Mouse (Mus musculus) gastrocnemius, postnatal 4 days (tissue): ENCODE measurements at regions not wholly inside any gene's neighbourhood (a gene's known extent, or its start where the extent isn't known, plus 50 kb on each side); places are given as distances from the start of the nearest gene placed in this dataset.
A peak's percentile ranks its signal among the peaks of the same experiment; 100 is the strongest.

ENCODE experiments used
- DNase-seq, 2 experiments: peaks; one replicate each; pipeline ENCODE4 v3.0.0; 2021 to 2022; ENCODE audit warnings: low spot score in 2 of 2, mixed read lengths in 2 of 2

DNA sequence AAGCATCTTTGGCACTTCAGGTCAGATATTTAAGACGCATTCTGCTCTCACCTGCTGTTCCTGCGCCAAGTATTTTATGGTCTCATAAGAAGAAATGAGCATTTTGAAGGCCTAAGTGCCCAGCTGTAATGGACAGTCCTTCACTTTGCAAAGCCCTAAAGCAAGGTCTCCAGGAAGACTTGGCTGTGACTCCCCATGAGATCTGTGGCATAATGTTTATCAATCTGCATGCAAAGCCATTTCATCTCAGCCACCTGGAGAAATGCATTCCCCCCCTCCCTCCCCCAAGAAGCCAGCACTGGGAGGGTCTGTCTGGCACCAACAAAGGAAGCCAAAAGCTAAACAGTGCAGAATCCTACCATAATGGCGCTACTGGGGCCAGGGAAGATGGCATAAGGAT lies 437.4 kb downstream of the Slc4a3 start:
- no peak for DNase-seq

- no peak for DNase-seq
Observed at GRCm38 (mm10) chr1:75988496-75988895, 442.4 kb downstream of the Slc4a3 start.

DNA sequence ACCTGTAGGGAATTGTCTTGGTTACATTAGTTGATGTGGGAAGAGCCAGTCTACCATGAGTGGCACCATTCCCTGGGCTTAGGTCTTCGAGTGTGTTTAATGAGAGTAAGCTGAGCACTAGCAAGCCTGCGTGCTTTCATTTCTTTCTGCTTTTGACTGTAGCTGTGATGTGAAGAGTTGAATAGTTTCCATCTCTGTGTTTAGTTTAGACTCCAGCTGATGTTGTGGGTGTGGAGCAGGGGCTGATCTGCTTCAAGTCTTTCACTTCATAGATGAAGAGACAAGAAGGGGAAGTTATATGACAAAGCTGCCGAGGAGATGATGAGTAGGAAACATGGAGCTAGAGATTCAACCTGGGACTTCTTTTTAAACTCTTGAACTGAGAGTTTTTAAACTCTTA lies 446.0 kb downstream of the Slc4a3 start:
- no peak for DNase-seq

GRCm38 (mm10) chr1:75997222-75997621 lies 451.2 kb downstream of the Slc4a3 start:
- DNase-seq: no peak

DNA sequence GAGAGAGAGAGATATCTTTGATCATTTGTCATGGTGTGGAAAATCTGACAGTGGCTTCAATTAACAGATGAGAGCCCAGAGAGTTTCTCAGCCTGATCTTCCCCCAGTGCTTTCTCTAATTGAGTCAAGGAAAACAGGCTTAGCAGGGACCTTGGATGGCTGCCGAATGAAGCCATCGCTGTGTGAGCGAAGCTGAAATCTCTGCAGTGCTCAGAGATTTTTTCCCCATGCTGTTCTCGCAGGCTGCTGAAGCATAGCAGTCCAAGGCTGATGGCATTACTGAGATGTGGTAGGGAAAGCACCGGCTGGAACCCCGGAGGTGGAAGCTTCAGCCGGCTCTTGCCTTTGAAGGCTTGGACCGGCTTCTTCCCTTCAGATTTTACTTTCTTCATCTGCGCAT lies 455.1 kb downstream of the Slc4a3 start:
- DNase-seq: peak in 1 of 2 experiments; percentile 21

DNA sequence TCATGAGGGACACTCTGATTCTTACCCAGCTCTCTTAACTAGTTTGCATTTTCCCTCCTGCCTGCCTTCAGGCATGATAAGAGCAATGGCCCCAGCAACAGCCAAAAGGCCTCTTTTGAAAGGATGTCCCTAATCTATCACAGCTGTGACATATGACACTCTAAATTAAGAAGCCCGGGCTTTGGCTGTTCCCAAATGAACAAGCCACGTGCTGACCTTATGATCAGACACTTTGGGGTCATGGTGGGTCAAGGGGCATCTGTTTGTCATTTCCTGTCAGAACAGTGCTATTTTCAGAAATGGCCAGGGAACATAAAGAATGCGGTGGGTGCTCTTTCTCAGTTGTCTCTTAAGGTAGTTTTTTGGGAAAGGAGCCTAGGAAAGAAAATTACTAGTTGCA lies 463.5 kb downstream of the Slc4a3 start:
- no peak for DNase-seq

DNA sequence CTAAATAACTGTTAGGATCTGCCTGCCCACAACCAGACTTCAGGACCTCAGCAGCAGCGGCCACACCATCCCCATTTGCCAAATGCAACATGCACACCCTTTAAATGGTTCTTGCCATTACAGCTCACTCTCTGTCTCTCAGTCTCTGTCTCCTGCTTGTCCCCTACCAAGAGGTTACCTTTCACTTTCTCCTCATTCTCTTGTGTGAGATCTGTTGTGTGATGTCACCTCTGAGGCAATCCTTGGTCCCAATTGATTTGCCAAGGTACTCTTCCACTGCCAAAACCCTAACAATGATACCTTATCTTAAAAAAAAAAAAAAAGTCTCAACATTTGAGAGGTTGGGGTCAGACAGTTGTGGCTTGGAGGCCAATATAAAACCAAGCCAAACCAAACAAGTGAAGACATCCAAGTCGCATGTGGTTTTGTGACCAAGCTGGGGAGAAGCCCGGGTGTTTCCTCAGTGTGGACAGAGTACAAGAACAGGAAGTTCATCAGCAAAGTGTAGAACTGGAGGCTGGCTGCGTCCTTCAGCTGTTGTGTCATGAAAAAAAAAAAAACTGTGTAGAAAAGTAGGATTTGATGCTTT lies 464.2 kb downstream of the Slc4a3 start:
- no peak for DNase-seq

GRCm38 (mm10) chr1:76018588-76018987 lies 472.5 kb downstream of the Slc4a3 start:
- no peak for DNase-seq

- DNase-seq: no peak
Observed at GRCm38 (mm10) chr1:76019071-76019470, 473.0 kb downstream of the Slc4a3 start.

DNA sequence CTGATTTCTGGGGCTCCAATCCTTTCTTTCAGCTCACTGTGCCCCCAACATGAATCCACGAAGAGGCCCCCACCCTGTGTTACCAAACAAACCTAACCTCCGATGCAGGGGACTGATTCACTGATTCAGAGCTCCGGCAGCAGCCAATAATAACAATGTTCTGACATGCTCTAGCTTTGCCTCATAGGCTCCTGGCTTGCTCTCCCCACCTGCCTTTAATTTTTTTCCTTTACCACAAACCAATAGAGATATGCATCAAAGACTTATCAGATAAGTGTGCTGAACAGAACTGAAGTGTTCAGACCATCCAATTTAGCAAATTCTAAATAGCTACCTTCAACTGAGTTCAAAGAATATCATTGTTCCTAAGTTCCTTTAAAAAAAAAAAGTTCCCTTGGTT lies 478.6 kb downstream of the Slc4a3 start:
- DNase-seq: no peak

GRCm38 (mm10) chr1:76025389-76025788 lies 479.3 kb downstream of the Slc4a3 start:
- no peak for DNase-seq

DNA sequence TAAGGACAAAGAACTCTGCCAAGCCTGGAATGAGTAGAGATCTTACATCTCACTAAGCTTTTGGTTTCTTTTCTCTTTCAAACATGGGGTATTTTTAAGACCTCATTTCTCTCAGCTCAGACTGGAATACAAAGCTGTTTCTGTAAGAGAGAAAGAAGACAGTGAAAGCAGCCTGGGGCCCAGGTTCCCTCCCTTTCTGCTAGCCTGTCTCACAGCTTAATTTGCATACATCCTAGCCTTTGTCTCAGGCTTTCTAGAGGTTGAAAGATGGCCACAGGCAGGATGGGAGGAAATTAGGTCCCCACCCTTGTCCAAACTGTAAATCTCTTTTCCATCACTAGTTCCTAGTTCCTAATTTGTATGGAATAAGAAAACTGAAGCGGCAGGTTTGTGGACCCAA lies 483.0 kb downstream of the Slc4a3 start:
- no peak for DNase-seq

DNA sequence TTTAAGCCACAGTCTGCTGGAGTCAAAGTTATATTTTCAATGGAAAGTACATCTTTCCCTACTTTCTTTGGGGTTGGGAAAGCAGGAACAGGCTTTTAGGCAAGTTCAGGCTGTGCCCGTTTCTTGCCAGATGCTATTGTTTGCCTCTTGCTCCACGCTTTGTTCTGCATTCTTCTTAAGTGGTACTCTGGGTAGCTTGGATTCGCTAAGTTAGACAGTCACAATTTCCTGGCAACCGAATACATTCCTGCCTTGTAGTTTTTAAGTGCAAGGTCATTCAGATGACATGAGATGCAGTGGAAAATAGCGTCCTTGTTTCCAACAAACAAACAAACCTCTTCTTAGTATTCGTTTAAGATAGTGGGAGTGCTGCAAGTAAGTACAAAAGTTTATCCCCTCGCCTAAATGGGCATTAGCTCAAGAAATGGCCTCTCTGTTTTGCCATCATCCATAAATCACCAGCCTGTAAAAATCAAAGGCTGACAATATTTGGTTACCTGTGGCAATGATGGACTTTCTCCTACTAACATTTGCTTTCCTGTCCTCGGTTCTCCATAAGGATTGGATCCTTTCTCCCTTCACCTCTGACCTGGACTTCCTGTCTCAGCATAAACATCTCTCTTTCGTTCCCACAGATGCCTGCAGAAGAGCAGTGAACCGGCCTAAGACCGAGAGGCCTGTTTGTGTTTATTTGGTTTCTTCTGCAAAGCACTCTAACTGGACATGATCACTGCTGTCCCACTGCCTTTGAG lies 485.3 kb downstream of the Slc4a3 start:
- no peak for DNase-seq

DNA sequence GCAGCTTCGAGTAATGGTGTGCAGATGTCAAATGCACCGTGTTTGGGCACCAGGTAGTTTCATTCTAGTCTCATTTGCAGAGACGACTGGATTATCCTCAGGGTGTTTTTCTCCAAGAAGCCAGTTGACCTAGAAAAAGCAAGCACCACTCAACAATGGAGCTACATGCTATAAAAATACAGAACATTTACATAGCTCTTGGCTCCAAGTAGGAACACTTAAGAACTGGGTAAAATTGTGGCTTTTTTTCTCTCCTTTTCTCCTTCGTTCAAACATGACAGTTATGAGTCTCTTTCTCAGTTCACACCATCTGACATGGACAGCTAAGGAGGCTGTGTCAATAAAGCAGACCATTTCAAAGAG lies 485.8 kb downstream of the Slc4a3 start:
- no peak for DNase-seq

DNA sequence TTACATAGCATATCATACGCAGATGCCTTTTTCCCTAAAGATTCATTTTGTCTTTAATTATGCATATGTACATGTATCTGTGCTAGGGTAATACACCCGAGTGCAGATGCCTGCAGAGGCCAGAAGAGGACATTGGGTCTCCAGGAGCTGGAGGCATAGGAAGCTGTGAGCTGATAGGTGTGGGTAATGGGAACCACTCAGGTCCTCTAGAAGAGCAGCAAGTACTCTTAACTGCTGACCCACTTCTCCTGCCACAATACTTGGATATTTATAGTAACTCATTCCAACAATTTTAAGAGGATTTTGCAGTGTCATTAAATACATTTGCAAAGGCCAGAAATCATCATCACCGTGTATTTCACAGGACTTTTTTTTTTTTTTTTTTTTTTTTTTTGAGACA lies 486.6 kb downstream of the Slc4a3 start:
- no peak for DNase-seq

DNA sequence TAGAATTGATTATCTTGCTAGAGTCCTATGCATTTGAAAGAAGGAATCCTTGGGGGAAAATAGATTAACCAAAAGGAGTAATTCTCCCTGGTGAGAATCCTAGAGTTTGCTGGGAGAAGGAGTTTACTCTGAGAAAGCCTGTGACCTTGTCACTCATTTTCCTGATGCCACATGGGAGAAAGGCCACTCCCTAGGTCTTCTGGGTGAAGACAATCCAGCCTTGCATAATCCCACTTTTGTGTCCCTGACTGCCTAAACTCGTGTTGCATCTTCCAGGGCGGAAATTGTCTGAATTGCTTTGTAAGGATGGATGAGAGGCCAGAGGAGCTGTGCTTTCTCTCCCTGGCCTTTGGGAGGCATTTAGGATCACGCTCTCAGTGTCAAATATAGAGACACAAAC lies 490.2 kb downstream of the Slc4a3 start:
- no peak for DNase-seq

DNA sequence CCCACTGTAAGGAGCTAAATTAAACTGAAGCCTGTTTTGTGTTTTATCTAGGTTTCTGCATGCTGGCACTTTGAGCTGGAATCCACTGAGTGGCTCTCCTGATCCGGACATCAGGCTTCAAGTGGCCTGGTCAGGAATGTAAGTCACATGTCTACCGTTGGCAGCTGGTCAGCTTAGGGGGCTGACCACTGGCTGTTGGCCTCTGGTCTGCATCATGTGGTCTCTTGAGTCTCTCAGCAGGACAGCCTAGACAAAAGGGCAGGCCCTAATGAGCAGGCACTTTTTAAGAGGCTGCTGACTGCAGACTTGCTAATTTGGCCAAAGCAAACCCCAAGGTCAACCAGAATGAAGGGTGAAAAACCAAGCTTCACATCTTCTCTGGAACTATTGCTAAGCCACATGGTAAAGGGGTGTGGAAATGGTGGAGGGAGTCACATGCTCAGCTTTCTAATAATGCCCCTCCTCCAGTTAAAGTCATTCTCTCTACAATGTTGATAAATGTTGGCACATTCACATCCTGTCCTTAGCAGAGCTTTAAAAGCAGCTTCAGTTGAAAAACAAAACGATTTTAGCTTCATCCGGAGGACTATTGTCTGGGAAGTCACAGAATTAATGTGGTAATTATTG lies 493.1 kb downstream of the Slc4a3 start:
- peak in 1 of 2 experiments; percentile 39 for DNase-seq

GRCm38 (mm10) chr1:76039661-76040060 lies 493.6 kb downstream of the Slc4a3 start:
- no peak for DNase-seq

GRCm38 (mm10) chr1:76050264-76050663 lies 504.2 kb downstream of the Slc4a3 start:
- DNase-seq: no peak

DNA sequence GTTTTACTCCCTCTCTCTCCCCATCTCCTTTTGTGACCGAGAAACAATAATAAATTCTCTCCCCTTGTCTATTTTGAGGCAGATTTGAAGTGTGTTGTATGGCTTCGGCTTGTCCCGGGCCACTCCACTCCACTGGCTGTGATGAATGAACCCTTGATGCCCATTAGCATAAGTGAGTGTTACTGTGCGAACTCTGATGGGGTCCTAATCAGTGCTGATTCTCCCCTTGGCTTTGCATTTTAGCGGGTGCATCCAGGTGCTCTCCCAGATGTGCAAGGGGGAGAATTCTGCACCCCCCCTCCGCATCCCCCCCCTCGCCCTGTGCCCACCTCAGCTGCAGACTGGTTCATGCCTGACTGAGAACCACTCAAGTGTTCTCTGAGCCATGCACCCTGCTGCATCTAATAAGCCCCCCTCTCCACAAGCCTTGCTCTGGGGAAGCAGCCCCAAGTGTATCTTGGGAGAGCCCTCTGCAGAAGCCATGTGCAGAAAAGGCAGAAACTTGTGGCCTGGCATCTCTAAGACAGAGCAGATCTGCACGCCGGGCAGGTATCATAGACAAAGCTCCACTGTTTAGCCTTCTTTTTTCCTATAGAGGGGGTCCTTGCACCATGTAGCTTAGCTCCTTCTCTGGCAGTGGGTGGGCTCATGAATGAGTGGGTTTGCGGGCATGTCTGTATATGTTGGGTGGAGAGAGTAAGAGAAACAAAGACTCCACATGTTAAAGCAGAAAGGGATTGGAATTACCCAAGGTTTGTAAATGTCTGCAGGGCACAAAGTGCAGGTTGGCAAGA lies 507.5 kb downstream of the Slc4a3 start:
- no peak for DNase-seq

DNA sequence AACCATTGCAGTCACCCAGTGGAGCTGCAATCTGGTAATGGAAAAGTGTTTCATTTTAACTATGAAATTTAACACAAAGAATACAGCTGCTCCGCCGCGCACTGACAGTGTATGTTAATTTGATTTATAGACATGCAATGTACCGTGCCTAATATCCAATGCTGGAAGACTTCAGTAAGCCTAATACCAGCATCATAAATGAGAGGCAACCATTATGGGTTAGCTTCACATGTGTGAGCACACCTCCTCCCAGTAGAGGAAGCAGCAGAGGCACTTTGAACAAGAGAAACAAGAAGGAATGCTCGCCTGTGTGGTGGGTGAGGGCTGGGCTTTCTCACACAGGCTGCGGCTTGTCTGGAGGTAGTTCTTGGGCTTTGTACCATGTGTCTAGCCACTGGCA lies 519.7 kb downstream of the Slc4a3 start:
- no peak for DNase-seq

GRCm38 (mm10) chr1:76070831-76071321 lies 524.8 kb downstream of the Slc4a3 start:
- DNase-seq: no peak
